Mouse (Mus musculus) G1E (cell line): ENCODE data around the gene Galnt18.

ENCODE experiments used
- CTCF ChIP-seq: IDR thresholded peaks from 2 replicates; pipeline ENCODE4 v1.5.1; 2012; ENCODE audit warnings: low read depth, low read length, inconsistent platforms, mixed read lengths
- GATA1 ChIP-seq: IDR thresholded peaks from 2 replicates; pipeline ENCODE4 v1.6.1; 2012; ENCODE audit warnings: borderline replicate concordance, low read length, inconsistent platforms, mixed read lengths
- GATA2 ChIP-seq: IDR thresholded peaks from 2 replicates; pipeline ENCODE4 v1.6.1; 2012; ENCODE audit warnings: low read depth, low read length, inconsistent platforms, borderline replicate concordance
- TAL1 ChIP-seq: conservative IDR thresholded peaks from 2 replicates; pipeline ENCODE4 v1.6.1; 2012; ENCODE audit warnings: low read depth, low read length, inconsistent platforms, mixed read lengths

DNA sequence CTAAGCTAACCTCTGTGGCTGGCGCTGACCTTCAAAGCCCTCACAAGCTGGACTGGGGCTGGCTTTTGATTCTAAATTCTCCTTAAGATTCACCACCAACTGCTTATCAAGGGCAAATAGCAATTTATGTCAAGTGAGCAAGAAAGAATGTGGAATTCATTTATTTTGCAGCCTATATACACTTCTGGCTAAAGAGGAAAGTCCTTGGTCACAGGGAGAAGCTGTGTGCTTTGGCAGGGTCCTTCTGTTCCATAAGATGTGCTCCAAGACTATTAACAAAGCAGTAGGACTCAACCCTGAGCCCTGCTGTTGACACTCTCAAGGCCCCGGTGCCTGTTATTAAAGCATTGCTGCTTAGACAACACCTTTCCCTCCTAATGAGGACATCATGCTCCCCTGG lies 7.4 kb downstream of the Galnt18 start:
- no peak for TF ChIP-seq CTCF
- no peak for TF ChIP-seq GATA1
- TF ChIP-seq GATA2, result no peak
- TF ChIP-seq TAL1, result no peak
